Mouse (Mus musculus) forebrain, postnatal 0 days (tissue): ENCODE measurements around the gene Smc1b. TPM values are rescaled to one million over a fixed set of nuclear protein-coding genes. Genes with fewer than 3 reads are reported as not detected.

Source experiments
- ATAC-seq: fragments of 200-750 bp; cut with Nextera tagmentation; 2 replicates; pipeline ENCODE4 v1.8.0; 2017; ENCODE audit warnings: mild to moderate bottlenecking, moderate library complexity
- DNase-seq: peaks from one replicate; pipeline ENCODE4 v3.0.0-alpha.2; 2015
- H3K27ac ChIP-seq: fragments of 300-500 bp; sonication (generic); 2 replicates; pipeline ENCODE4 v1.5.1; 2014; ENCODE audit warnings: low read depth, mild to moderate bottlenecking, antibody characterized with exemption, low read length, moderate library complexity, mixed read lengths
- H3K27me3 ChIP-seq: fragments of 300-500 bp; sonication (generic); 2 replicates; pipeline ENCODE4 v1.6.1; 2014; ENCODE audit warnings: mild to moderate bottlenecking, low read length, mixed read lengths; ENCODE audit not compliant: insufficient read depth
- H3K36me3 ChIP-seq: fragments of 300-500 bp; sonication (generic); 2 replicates; pipeline ENCODE4 v1.6.1; 2014; ENCODE audit warnings: mild to moderate bottlenecking, moderate library complexity; ENCODE audit not compliant: insufficient read depth
- H3K4me1 ChIP-seq: fragments of 300-500 bp; sonication (generic); 2 replicates; pipeline ENCODE4 v1.6.1; 2014; ENCODE audit warnings: antibody characterized with exemption; ENCODE audit not compliant: insufficient read depth
- H3K4me2 ChIP-seq: fragments of 300-500 bp; sonication (generic); 2 replicates; pipeline ENCODE4 v1.6.1; 2014; ENCODE audit warnings: low read depth, mild to moderate bottlenecking, moderate library complexity
- H3K4me3 ChIP-seq: fragments of 300-500 bp; sonication (generic); 2 replicates; pipeline ENCODE4 v1.5.1; 2014; ENCODE audit warnings: low read depth, low read length, mixed read lengths
- H3K9ac ChIP-seq: fragments of 300-500 bp; sonication (generic); 2 replicates; pipeline ENCODE4 v1.6.1; 2014; ENCODE audit warnings: mild to moderate bottlenecking
- H3K9me3 ChIP-seq: fragments of 300-500 bp; sonication (generic); 2 replicates; pipeline ENCODE4 v1.6.1; 2016; ENCODE audit warnings: low read length
- CTCF ChIP-seq: sonication (generic); IDR thresholded peaks from 2 replicates; pipeline ENCODE4 v1.5.1; 2016; ENCODE audit warnings: antibody characterized with exemption, control low read depth, low read depth
- WGBS: fragments of 180-500 bp; shearing (Covaris S2); extraction: QIAGEN DNeasy Blood & Tissue Kit; methylation state at CpG from one replicate; pipeline ENCODE4 v1.1.7; 2014; 5-methylcytosine and 5-hydroxymethylcytosine counted together
- polyA plus RNA-seq: library from polyadenylated mRNA; unstranded; fragments of >200 nt; fragmentation: Nextera tagmentation; extraction: Ambion mirVana; gene quantifications from 2 replicates; pipeline ENCODE4 v1.2.1, GENCODE M21; 2015
- total RNA-seq: library from RNA; depleted of rRNA; stranded (reverse); fragments of >200 nt; gene quantifications from 2 replicates; pipeline ENCODE4 v1.2.3, GENCODE M21; 2014; rRNA removed

The Smc1b gene
- total and polyA plus RNA-seq, 2 experiments from 2014 or later, result 0.19 to 0.43 TPM

GRCm38 (mm10) chr15:85026197-85026596 is 105.6 kb downstream of the Smc1b start:
- H3K4me2 ChIP-seq, result no peak overlapping the region
- H3K9ac ChIP-seq, result no peak overlapping the region
- H3K27me3 ChIP-seq, result no peaks in the 10 kb centered on the region
- H3K4me3 ChIP-seq, result no peak overlapping the region
- no peaks in the 10 kb centered on the region for H3K4me1 ChIP-seq
- DNase-seq, result no peak
- H3K36me3 ChIP-seq, result no peaks in the 10 kb centered on the region
- no peak for TF ChIP-seq CTCF
- H3K27ac ChIP-seq, result no peak overlapping the region
- no peaks in the 10 kb centered on the region for H3K9me3 ChIP-seq
- WGBS, result 80% methylated on average over 4 of the region's 4 CpGs
- no peak for ATAC-seq

GRCm38 (mm10) chr15:85022211-85022610 is 109.6 kb downstream of the Smc1b start:
- H3K9me3 ChIP-seq, result no peaks in the 10 kb centered on the region
- no peaks in the 10 kb centered on the region for H3K27me3 ChIP-seq
- no peak overlapping the region for H3K4me2 ChIP-seq
- DNase-seq, result no peak
- no peak for ATAC-seq
- H3K4me1 ChIP-seq, result 0 out of 2 replicates have a peak, but pooled peaks cover 2% of the 10 kb centered on the region
- WGBS, result 66% methylated on average over 4 of the region's 4 CpGs
- H3K36me3 ChIP-seq, result no peaks in the 10 kb centered on the region
- no peak for TF ChIP-seq CTCF
- no peak overlapping the region for H3K4me3 ChIP-seq
- H3K9ac ChIP-seq, result no peak overlapping the region
- no peak overlapping the region for H3K27ac ChIP-seq

GRCm38 (mm10) chr15:85016951-85017664 is 114.7 kb downstream of the Smc1b start, which contains the start of gene Upk3a:
Gene Upk3a, plus strand, starts transcription at chr15:85017141.
- Histone ChIP-seq H3K27ac (peak within 1 kb of the TSS; percentile 67), H3K27me3 (no peaks in the 10 kb centered on the region), H3K36me3 (no peaks in the 10 kb centered on the region), H3K4me3 (no peak within 1 kb of the TSS), H3K4me2 (peak within 1 kb of the TSS; percentile 27), H3K9ac (no peak within 1 kb of the TSS), H3K9me3 (no peaks in the 10 kb centered on the region), H3K4me1 (0 out of 2 replicates have a peak, but pooled peaks cover 7% of the 10 kb centered on the region)
- no peak for DNase-seq
- 9% methylated on average over 21 of the region's 21 CpGs for WGBS
- no peak for TF ChIP-seq CTCF
- ATAC-seq, result 0 out of 2 replicates have a peak, but pooled peaks have one; percentile 25

- Histone ChIP-seq H3K27ac (peak overlapping the region; percentile 67), H3K4me2 (0 out of 2 replicates have a peak overlapping the region, but pooled peaks have one; percentile 3), H3K9me3 (no peaks in the 10 kb centered on the region), H3K36me3 (no peaks in the 10 kb centered on the region), H3K27me3 (no peaks in the 10 kb centered on the region), H3K4me1 (0 out of 2 replicates have a peak, but pooled peaks cover 7% of the 10 kb centered on the region), H3K4me3 (no peak overlapping the region), H3K9ac (no peak overlapping the region)
- TF ChIP-seq CTCF, result no peak
- 46% methylated on average over 11 of the region's 11 CpGs for WGBS
- peak; percentile 83 for DNase-seq
- peak; percentile 81 for ATAC-seq
Observed at GRCm38 (mm10) chr15:85015771-85016170, 116.0 kb downstream of the Smc1b start.

Other genes starting within 250 kb of the Smc1b start
- 0.54 and 0.86 TPM in 2 replicates for gene Gm29666, start 211.9 kb downstream of the Smc1b start, total RNA-seq
- 0.26 and 0.47 TPM in 2 replicates for gene Gm29666, start 211.9 kb downstream of the Smc1b start, polyA plus RNA-seq
- gene Nup50, start 208.6 kb downstream of the Smc1b start, total RNA-seq, result 19.5 and 24.8 TPM in 2 replicates
- 23.5 and 24.5 TPM in 2 replicates for gene Nup50, start 208.6 kb downstream of the Smc1b start, polyA plus RNA-seq
- 99.6 and 112 TPM in 2 replicates for gene 5031439G07Rik, start 143.4 kb downstream of the Smc1b start, total RNA-seq
- gene 5031439G07Rik, start 143.4 kb downstream of the Smc1b start, polyA plus RNA-seq, result 27.4 and 28.9 TPM in 2 replicates
- gene Upk3a, start 114.8 kb downstream of the Smc1b start, total RNA-seq, result 1.1 and 2.2 TPM in 2 replicates
- gene Upk3a, start 114.8 kb downstream of the Smc1b start, polyA plus RNA-seq, result 1.3 and 1.4 TPM in 2 replicates
- gene Fam118a, start 103.0 kb downstream of the Smc1b start, total RNA-seq, result 27.9 and 32.8 TPM in 2 replicates
- 27.2 and 30.6 TPM in 2 replicates for gene Fam118a, start 103.0 kb downstream of the Smc1b start, polyA plus RNA-seq
- gene Ribc2, start 114 bp upstream of the Smc1b start, total RNA-seq, result 0.48 and 0.69 TPM in 2 replicates
- 0.28 and 0.70 TPM in 2 replicates for gene Ribc2, start 114 bp upstream of the Smc1b start, polyA plus RNA-seq
- 38.2 and 60.3 TPM in 2 replicates for gene Fbln1, start 74.0 kb upstream of the Smc1b start, total RNA-seq
- gene Fbln1, start 74.0 kb upstream of the Smc1b start, polyA plus RNA-seq, result 47.1 and 50.9 TPM in 2 replicates
- 294 and 311 TPM in 2 replicates for gene Atxn10, start 204.3 kb upstream of the Smc1b start, total RNA-seq
- gene Atxn10, start 204.3 kb upstream of the Smc1b start, polyA plus RNA-seq, result 498 and 536 TPM in 2 replicates